19 mouse cellular contexts compared by ENCODE assay signal in the genomic region with DNA sequence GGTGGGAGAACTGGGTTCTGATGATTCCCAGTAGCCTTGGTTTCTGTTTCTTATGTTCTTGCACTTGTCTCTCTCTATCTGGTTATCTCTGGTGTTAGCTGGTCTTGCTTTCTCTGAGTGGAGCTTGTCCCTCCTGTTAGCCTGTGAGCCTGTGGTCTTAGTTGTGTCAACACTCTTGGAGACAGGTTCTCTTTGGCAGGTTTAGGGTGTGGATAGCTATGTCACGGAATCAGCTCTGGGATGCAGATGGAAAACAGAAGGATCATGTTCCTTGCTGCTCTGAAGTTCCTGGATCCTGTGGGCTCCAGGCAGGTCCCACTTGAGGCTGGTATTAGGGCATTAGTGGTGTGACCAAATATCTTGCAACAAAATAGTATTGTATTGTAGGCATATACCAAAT.
"Had no signal": no experiment of that assay in that cellular context is flagged by ENCODE, and none has a peak within 500 bp of the region (broad histone marks: within the 10 kb centered on the region; RNA-seq: fewer than 3 reads in every experiment).

No protein-coding gene starts in this region.

- H3K27ac ChIP-seq: midbrain, embryonic 10.5 days; midbrain, embryonic 12.5 days; neural tube, embryonic 13.5 days; neural tube, embryonic 15.5 days had no signal

- H3K9ac ChIP-seq: lung, embryonic 14.5 days; midbrain, embryonic 12.5 days; neural tube, embryonic 13.5 days; neural tube, embryonic 15.5 days had no signal

- H3K4me2 ChIP-seq: lung, embryonic 14.5 days; midbrain, embryonic 12.5 days; neural tube, embryonic 13.5 days; neural tube, embryonic 15.5 days had no signal

- H3K36me3 ChIP-seq: midbrain, embryonic 10.5 days; midbrain, embryonic 12.5 days; neural tube, embryonic 13.5 days; neural tube, embryonic 15.5 days had no signal

- ATAC-seq: midbrain, embryonic 16.5 days had no signal

- H3K4me3 ChIP-seq: midbrain, embryonic 10.5 days; midbrain, embryonic 12.5 days; myocyte; neural tube, embryonic 13.5 days; neural tube, embryonic 15.5 days had no signal

- H3K27me3 ChIP-seq: midbrain, embryonic 12.5 days; neural tube, embryonic 13.5 days; neural tube, embryonic 15.5 days had no signal

- DNase-seq: lung, adult 18-20 months; lung, embryonic 14.5 days; lung, postnatal 10 days; lung, postnatal 4 days; midbrain, embryonic 14.5 days; retina, postnatal 1 day; right cerebral cortex, adult 18-20 months; right cerebral cortex, postnatal 25 days; right cerebral cortex, postnatal 4 days; spleen, adult 18-20 months; thymus, adult 18-20 months; thymus, postnatal 14 days; thymus, postnatal 36 days had no signal

- H3K9me3 ChIP-seq: midbrain, embryonic 10.5 days; midbrain, embryonic 12.5 days; neural tube, embryonic 15.5 days had no signal

- H3K4me1 ChIP-seq: midbrain, embryonic 10.5 days; midbrain, embryonic 12.5 days; neural tube, embryonic 13.5 days; neural tube, embryonic 15.5 days had no signal
